ENCODE assay signal across 9 mouse cellular contexts in genomic region chr4:62361997-62362396, GRCm38 (mm10). TPM values are rescaled to one million over a fixed set of nuclear protein-coding genes. Genes with fewer than 3 reads are reported as not detected.
A peak's percentile ranks its signal among the peaks of the same experiment; 100 is the strongest.
DNase-seq lines count a peak whose midpoint lies in the region; ATAC-seq and TF ChIP-seq lines count a peak whose summit lies in the region.
"Had no signal": no experiment of that assay in that cellular context is flagged by ENCODE, and none has a peak within 500 bp of the region (broad histone marks: within the 10 kb centered on the region; RNA-seq: fewer than 3 reads in every experiment).

No protein-coding gene starts in this region.

- H3K36me3 ChIP-seq in erythroblast, embryonic 14.5 days (ENCODE audit: control insufficient read depth): peaks cover 13% of the 10 kb centered on the region
- H3K36me3 ChIP-seq in forebrain, postnatal 0 days (ENCODE audit: insufficient read depth): no peaks in the 10 kb centered on the region
- H3K36me3 ChIP-seq in liver, embryonic 14.5 days (replicated peaks; ENCODE audit: control insufficient read depth, insufficient read depth, low read depth): 0 out of 2 replicates have a peak, but pooled peaks cover under 1% of the 10 kb centered on the region

- H3K4me3 ChIP-seq in erythroblast, embryonic 14.5 days (replicated peaks): peak overlapping the region; percentile 88
- peak overlapping the region; percentile 83 for H3K4me3 ChIP-seq in forebrain, postnatal 0 days (ENCODE audit: low read depth, low read length)
- peak overlapping the region in 1 of 2 experiments; percentile 89; a peak in 2 of 4 replicates for H3K4me3 ChIP-seq in liver, embryonic 14.5 days (ENCODE audit: insufficient read depth in 1 of 2, low read depth in 2 of 2, low read length in 2 of 2)

- no peak for TF ChIP-seq EP300 in liver, embryonic 14.5 days (IDR thresholded peaks at IDR 0.05; ENCODE audit: low read depth)

- peak overlapping the region; percentile 9; the same call in 1 of the 2 replicates for H3K4me2 ChIP-seq in forebrain, postnatal 0 days (ENCODE audit: low read depth)
- peak overlapping the region; percentile 75 for H3K4me2 ChIP-seq in liver, embryonic 14.5 days (ENCODE audit: low read depth)

- H3K27ac ChIP-seq in forebrain, postnatal 0 days (ENCODE audit: low read depth, low read length): no peak overlapping the region
- no peak overlapping the region for H3K27ac ChIP-seq in liver, embryonic 14.5 days

- H3K9ac ChIP-seq in forebrain, postnatal 0 days: no peak overlapping the region
- H3K9ac ChIP-seq in liver, embryonic 14.5 days (replicated peaks): peak overlapping the region; percentile 85

- no peak for ATAC-seq in erythroblast, adult 5-6 weeks (replicated peaks; ENCODE audit: low FRiP score, poor library complexity, severe bottlenecking)
- ATAC-seq in forebrain, postnatal 0 days: no peak
- no peak for ATAC-seq in liver, embryonic 14.5 days (ENCODE audit: insufficient read depth)

- no peaks in the 10 kb centered on the region for H3K9me3 ChIP-seq in erythroblast, embryonic 14.5 days (ENCODE audit: control insufficient read depth, low read length)
- H3K9me3 ChIP-seq in forebrain, postnatal 0 days (ENCODE audit: low read length): no peaks in the 10 kb centered on the region
- no peaks in the 10 kb centered on the region for H3K9me3 ChIP-seq in liver, embryonic 14.5 days (ENCODE audit: control insufficient read depth, low read length)

- peak; percentile 10 for DNase-seq in 3T3-L1 (ENCODE audit: low read depth, low spot score)
- no peak for DNase-seq in forebrain, postnatal 0 days
- no peak for DNase-seq in liver, embryonic 14.5 days (ENCODE audit: low read depth in 3 of 3, low spot score in 3 of 3)
- DNase-seq in frontal cortex, postnatal 36 days (ENCODE audit: low spot score in 2 of 2): no peak
- no peak for DNase-seq in layer of hippocampus, postnatal 36 days
- DNase-seq in embryo, embryonic 11 days: no peak
- DNase-seq: adrenal gland, adult 2 months had no signal

- 90% methylated on average over 1 of the region's 1 CpGs for WGBS in forebrain, postnatal 0 days
- 73% methylated on average over 1 of the region's 1 CpGs for WGBS in liver, embryonic 14.5 days (ENCODE audit: insufficient replicate concordance)

- no peaks in the 10 kb centered on the region for H3K27me3 ChIP-seq in erythroblast, embryonic 14.5 days (ENCODE audit: control insufficient read depth)
- no peaks in the 10 kb centered on the region for H3K27me3 ChIP-seq in forebrain, postnatal 0 days (ENCODE audit: insufficient read depth, low read length)
- H3K27me3 ChIP-seq in liver, embryonic 14.5 days (ENCODE audit: control insufficient read depth, insufficient read depth, low read length): no peaks in the 10 kb centered on the region

- peaks cover 52% of the 10 kb centered on the region for H3K4me1 ChIP-seq in erythroblast, embryonic 14.5 days (ENCODE audit: control insufficient read depth)
- peaks cover 13% of the 10 kb centered on the region; the same call in 1 of the 2 replicates for H3K4me1 ChIP-seq in forebrain, postnatal 0 days (ENCODE audit: insufficient read depth)
- peaks cover 7 to 19% of the 10 kb centered on the region in 2 experiments for H3K4me1 ChIP-seq in liver, embryonic 14.5 days (replicated peaks; ENCODE audit: control insufficient read depth in 2 of 2, insufficient read depth in 2 of 2, low read length in 1 of 2)

- no peak for TF ChIP-seq CTCF in forebrain, postnatal 0 days (IDR thresholded peaks at IDR 0.05; ENCODE audit: low read depth)
- TF ChIP-seq CTCF in liver, embryonic 14.5 days (IDR thresholded peaks at IDR 0.05; ENCODE audit: low read depth): no peak

RNA-seq across cellular contexts. Expression of gene Slc31a1, which starts 1.5 kb away (rescaled TPM):
- polyA plus RNA-seq in erythroblast, embryonic 14.5 days (2012): 0.09 and 0.15 TPM in 2 replicates
- total RNA-seq in erythroblast, adult 5-6 weeks (2015; ENCODE audit: low replicate concordance): 2.7 and 5.2 TPM in 2 replicates
- 3.7 and 5.4 TPM in 2 replicates for total RNA-seq in erythroblast, adult 5-6 weeks (2017; ENCODE audit: low replicate concordance)
- 15.2 and 16.2 TPM in 2 replicates for total RNA-seq in forebrain, postnatal 0 days (2014; rRNA removed)
- polyA plus RNA-seq in forebrain, postnatal 0 days (2015; fragmentation: Nextera tagmentation; extraction: Ambion mirVana): 30.4 and 39.9 TPM in 2 replicates
- polyA plus RNA-seq in liver, embryonic 14.5 days (2012; rRNA removed): 17.3 and 22.4 TPM in 2 replicates
- 36.6 and 41.3 TPM in 2 replicates for polyA plus RNA-seq in liver, embryonic 14.5 days (2014; fragmentation: Nextera tagmentation; extraction: Ambion mirVana)
- 10 to 100 TPM; 13.0 to 14.4 TPM for total RNA-seq in layer of hippocampus, postnatal 36 days (2021)

RNA-seq across cellular contexts. Expression of gene Fkbp15, which starts 1.6 kb away (rescaled TPM):
- polyA plus RNA-seq in erythroblast, embryonic 14.5 days (2012): 1.4 TPM in 2 replicates
- 15.0 and 25.9 TPM in 2 replicates for total RNA-seq in erythroblast, adult 5-6 weeks (2015; ENCODE audit: low replicate concordance)
- total RNA-seq in erythroblast, adult 5-6 weeks (2017; ENCODE audit: low replicate concordance): 29.0 and 31.6 TPM in 2 replicates
- 34.0 and 43.3 TPM in 2 replicates for total RNA-seq in forebrain, postnatal 0 days (2014; rRNA removed)
- polyA plus RNA-seq in forebrain, postnatal 0 days (2015; fragmentation: Nextera tagmentation; extraction: Ambion mirVana): 14.3 and 19.1 TPM in 2 replicates
- 7.4 and 9.6 TPM in 2 replicates for polyA plus RNA-seq in liver, embryonic 14.5 days (2012; rRNA removed)
- 9.7 and 11.2 TPM in 2 replicates for polyA plus RNA-seq in liver, embryonic 14.5 days (2014; fragmentation: Nextera tagmentation; extraction: Ambion mirVana)
- total RNA-seq in layer of hippocampus, postnatal 36 days (2021): 10 to 100 TPM; 36.9 to 41.0 TPM

RNA-seq across cellular contexts. Expression of gene Cdc26, which starts 46.4 kb away (rescaled TPM):
- polyA plus RNA-seq in erythroblast, embryonic 14.5 days (2012): 1.4 and 2.1 TPM in 2 replicates
- 33.4 and 49.1 TPM in 2 replicates for total RNA-seq in erythroblast, adult 5-6 weeks (2015; ENCODE audit: low replicate concordance)
- total RNA-seq in erythroblast, adult 5-6 weeks (2017; ENCODE audit: low replicate concordance): 30.9 and 33.0 TPM in 2 replicates
- total RNA-seq in forebrain, postnatal 0 days (2014; rRNA removed): 51.1 and 79.4 TPM in 2 replicates
- polyA plus RNA-seq in forebrain, postnatal 0 days (2015; fragmentation: Nextera tagmentation; extraction: Ambion mirVana): 81.7 and 85.1 TPM in 2 replicates
- 24.1 and 40.2 TPM in 2 replicates for polyA plus RNA-seq in liver, embryonic 14.5 days (2012; rRNA removed)
- polyA plus RNA-seq in liver, embryonic 14.5 days (2014; fragmentation: Nextera tagmentation; extraction: Ambion mirVana): 65.7 and 71.0 TPM in 2 replicates
- 10 to 100 TPM; 47.5 to 51.8 TPM for total RNA-seq in layer of hippocampus, postnatal 36 days (2021)

RNA-seq across cellular contexts. Expression of gene Prpf4, which starts 46.6 kb away (rescaled TPM):
- 0.17 TPM in 2 replicates for polyA plus RNA-seq in erythroblast, embryonic 14.5 days (2012)
- 1.3 and 2.7 TPM in 2 replicates for total RNA-seq in erythroblast, adult 5-6 weeks (2015; ENCODE audit: low replicate concordance)
- 7.0 and 12.5 TPM in 2 replicates for total RNA-seq in erythroblast, adult 5-6 weeks (2017; ENCODE audit: low replicate concordance)
- 17.2 and 20.2 TPM in 2 replicates for total RNA-seq in forebrain, postnatal 0 days (2014; rRNA removed)
- polyA plus RNA-seq in forebrain, postnatal 0 days (2015; fragmentation: Nextera tagmentation; extraction: Ambion mirVana): 9.6 and 13.3 TPM in 2 replicates
- 8.3 and 9.8 TPM in 2 replicates for polyA plus RNA-seq in liver, embryonic 14.5 days (2012; rRNA removed)
- 9.0 and 10.3 TPM in 2 replicates for polyA plus RNA-seq in liver, embryonic 14.5 days (2014; fragmentation: Nextera tagmentation; extraction: Ambion mirVana)
- 10 to 100 TPM; 13.1 to 15.0 TPM for total RNA-seq in layer of hippocampus, postnatal 36 days (2021)
